Mouse (Mus musculus) neural tube, embryonic 13.5 days (tissue): ENCODE measurements around the gene Flt3l. TPM values are rescaled to one million over a fixed set of nuclear protein-coding genes. Genes with fewer than 3 reads are reported as not detected.

Experiments
- ATAC-seq: fragments of 200-750 bp; cut with Nextera tagmentation; 2 replicates; pipeline ENCODE4 v1.8.0; 2017; ENCODE audit warnings: low read depth, mild to moderate bottlenecking, moderate TSS enrichment, moderate library complexity
- H3K27ac ChIP-seq: fragments of 300-500 bp; sonication (generic); replicated peaks from 2 replicates; pipeline ENCODE4 v1.5.1; 2015; ENCODE audit warnings: moderate library complexity, mild to moderate bottlenecking, inconsistent platforms
- H3K27me3 ChIP-seq: fragments of 300-500 bp; sonication (generic); 2 replicates; pipeline ENCODE4 v1.6.1; 2015; ENCODE audit warnings: mild to moderate bottlenecking, inconsistent platforms
- H3K36me3 ChIP-seq: fragments of 300-500 bp; sonication (generic); 2 replicates; pipeline ENCODE4 v1.6.1; 2015; ENCODE audit warnings: mild to moderate bottlenecking, inconsistent platforms
- H3K4me1 ChIP-seq: fragments of 300-500 bp; sonication (generic); replicated peaks from 2 replicates; pipeline ENCODE4 v1.6.1; 2015; ENCODE audit warnings: inconsistent platforms
- H3K4me2 ChIP-seq: fragments of 300-500 bp; sonication (generic); 2 replicates; pipeline ENCODE4 v1.6.1; 2015; ENCODE audit warnings: inconsistent platforms, mild to moderate bottlenecking, moderate library complexity
- H3K4me3 ChIP-seq: fragments of 300-500 bp; sonication (generic); 2 replicates; pipeline ENCODE4 v1.5.1; 2015; ENCODE audit warnings: mild to moderate bottlenecking, inconsistent platforms
- H3K9ac ChIP-seq: fragments of 300-500 bp; sonication (generic); 2 replicates; pipeline ENCODE4 v1.6.1; 2015; ENCODE audit warnings: moderate library complexity, mild to moderate bottlenecking, inconsistent platforms
- H3K9me3 ChIP-seq: fragments of 300-500 bp; sonication (generic); 2 replicates; pipeline ENCODE4 v1.6.1; 2016; ENCODE audit warnings: inconsistent platforms
- WGBS: fragments of 180-500 bp; shearing (Covaris S2); methylation state at CpG from one replicate; pipeline ENCODE4 v1.1.7; 2015; 5-methylcytosine and 5-hydroxymethylcytosine counted together
- polyA plus RNA-seq: library from polyadenylated mRNA; unstranded; fragments of >200 nt; fragmentation: Nextera tagmentation; extraction: Ambion mirVana; gene quantifications from 2 replicates; pipeline ENCODE4 v1.2.1, GENCODE M21; 2015

The Flt3l gene
- polyA plus RNA-seq, result 1.3 and 1.5 TPM in 2 replicates

- peaks cover 31% of the 10 kb centered on the region for H3K27me3 ChIP-seq
- H3K4me1 ChIP-seq, result peaks cover 15% of the 10 kb centered on the region; the same call in 1 of the 2 replicates
- 0 out of 2 replicates have a peak within 1 kb of the TSS, but pooled peaks have one; percentile 23 for H3K27ac ChIP-seq
- no peaks in the 10 kb centered on the region for H3K9me3 ChIP-seq
- peak within 1 kb of the TSS; percentile 68 for H3K4me2 ChIP-seq
- H3K4me3 ChIP-seq, result peak within 1 kb of the TSS; percentile 47
- peak; percentile 87 for ATAC-seq
- 3% methylated on average over 29 of the region's 29 CpGs for WGBS
- H3K36me3 ChIP-seq, result no peaks in the 10 kb centered on the region
- peak within 1 kb of the TSS; percentile 69 for H3K9ac ChIP-seq
Observed at GRCm38 (mm10) chr7:45135993-45136567, at the start of gene Flt3l, which contains the start of gene Gm45713. Gene Flt3l (minus strand): TSS chr7:45136432. Gene Gm45713 (minus strand): TSS chr7:45136231.

DNA sequence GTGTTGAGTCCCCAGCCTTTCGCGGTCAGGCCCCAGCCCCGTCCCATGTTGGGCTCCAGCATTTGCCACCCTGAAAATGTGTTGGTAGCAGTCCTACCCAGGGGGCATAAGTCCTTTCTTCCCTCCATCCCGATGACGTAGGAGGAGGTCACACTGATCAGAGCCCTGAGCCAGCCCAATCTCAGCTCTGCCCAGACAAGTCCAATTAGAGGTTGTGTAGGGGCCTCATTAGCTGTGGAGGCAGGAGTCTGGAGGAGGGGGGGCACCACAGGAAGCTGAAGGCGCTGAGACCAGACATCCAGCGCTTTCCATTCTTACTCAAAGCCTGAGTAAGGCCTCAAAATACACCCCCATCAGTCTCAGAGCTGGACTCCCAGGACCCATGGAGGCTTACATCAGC lies 49.7 kb upstream of the Flt3l start:
- 74% methylated on average over 7 of the region's 7 CpGs for WGBS
- Histone ChIP-seq H3K36me3 (no peaks in the 10 kb centered on the region), H3K9ac (no peak overlapping the region), H3K27ac (no peak overlapping the region), H3K9me3 (no peaks in the 10 kb centered on the region), H3K4me2 (no peak overlapping the region), H3K27me3 (peaks cover 80% of the 10 kb centered on the region), H3K4me1 (peaks cover 23% of the 10 kb centered on the region), H3K4me3 (no peak overlapping the region)
- ATAC-seq, result no peak

DNA sequence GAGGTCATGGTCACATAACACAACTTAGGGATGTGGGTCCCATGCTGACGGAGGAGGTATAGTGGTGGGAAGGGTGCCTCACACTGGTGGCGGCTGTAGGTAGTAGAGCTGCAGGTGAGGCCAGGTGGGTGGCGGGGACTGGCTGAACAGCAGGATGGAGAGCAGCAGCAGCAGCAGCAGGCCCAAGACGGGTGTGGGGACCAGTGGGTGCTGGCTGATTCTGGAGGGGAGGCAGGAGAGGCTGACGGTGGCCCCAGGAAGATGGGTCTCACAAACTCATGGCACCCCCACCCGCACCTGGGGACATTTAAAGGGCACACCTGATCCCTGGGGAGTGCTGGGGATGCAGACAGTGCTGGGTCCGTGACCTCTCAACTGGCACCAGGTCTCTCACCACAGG lies 47.4 kb upstream of the Flt3l start:
- Histone ChIP-seq H3K9me3 (no peaks in the 10 kb centered on the region), H3K4me3 (no peak overlapping the region), H3K4me1 (peaks cover 24% of the 10 kb centered on the region), H3K4me2 (no peak overlapping the region), H3K27me3 (peaks cover 90% of the 10 kb centered on the region), H3K27ac (no peak overlapping the region), H3K9ac (no peak overlapping the region), H3K36me3 (no peaks in the 10 kb centered on the region)
- no peak for ATAC-seq
- WGBS, result 67% methylated on average over 7 of the region's 7 CpGs

- ATAC-seq, result no peak
- Histone ChIP-seq H3K9me3 (no peaks in the 10 kb centered on the region), H3K27me3 (peaks cover 96% of the 10 kb centered on the region), H3K36me3 (no peaks in the 10 kb centered on the region), H3K4me1 (peaks cover 24% of the 10 kb centered on the region), H3K4me2 (peak overlapping the region; percentile 53), H3K9ac (peak overlapping the region; percentile 50), H3K4me3 (peak overlapping the region; percentile 33), H3K27ac (no peak overlapping the region)
- 14% methylated on average over 11 of the region's 11 CpGs for WGBS
Observed at GRCm38 (mm10) chr7:45182606-45183005, 46.4 kb upstream of the Flt3l start.

DNA sequence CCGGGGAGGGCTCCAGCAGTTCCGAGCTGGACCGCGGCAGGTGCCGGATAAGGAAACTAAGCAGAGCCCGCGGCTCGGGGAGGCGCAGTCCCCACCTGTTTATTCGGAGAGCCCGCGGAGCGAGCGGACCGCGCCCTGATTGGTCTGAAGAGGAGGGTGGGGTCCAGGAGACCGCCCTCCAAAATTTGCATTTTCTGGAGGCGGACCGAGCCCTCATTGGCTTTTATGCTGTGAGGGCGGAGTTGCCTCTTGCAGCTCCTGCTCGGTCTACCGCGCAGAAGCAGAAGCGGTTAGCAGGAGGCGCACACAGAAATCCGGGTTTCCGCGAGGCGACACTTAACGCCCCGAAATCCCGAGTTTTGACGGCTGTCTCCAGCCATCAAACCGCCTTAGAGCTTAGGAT lies 46.0 kb upstream of the Flt3l start:
- Histone ChIP-seq H3K9me3 (no peaks in the 10 kb centered on the region), H3K4me2 (peak overlapping the region; percentile 53), H3K4me1 (peaks cover 24% of the 10 kb centered on the region), H3K9ac (peak overlapping the region; percentile 50), H3K27ac (no peak overlapping the region), H3K4me3 (peak overlapping the region; percentile 33), H3K27me3 (peaks cover 98% of the 10 kb centered on the region), H3K36me3 (no peaks in the 10 kb centered on the region)
- ATAC-seq, result peak; percentile 86
- WGBS, result under 1% methylated on average over 34 of the region's 34 CpGs

DNA sequence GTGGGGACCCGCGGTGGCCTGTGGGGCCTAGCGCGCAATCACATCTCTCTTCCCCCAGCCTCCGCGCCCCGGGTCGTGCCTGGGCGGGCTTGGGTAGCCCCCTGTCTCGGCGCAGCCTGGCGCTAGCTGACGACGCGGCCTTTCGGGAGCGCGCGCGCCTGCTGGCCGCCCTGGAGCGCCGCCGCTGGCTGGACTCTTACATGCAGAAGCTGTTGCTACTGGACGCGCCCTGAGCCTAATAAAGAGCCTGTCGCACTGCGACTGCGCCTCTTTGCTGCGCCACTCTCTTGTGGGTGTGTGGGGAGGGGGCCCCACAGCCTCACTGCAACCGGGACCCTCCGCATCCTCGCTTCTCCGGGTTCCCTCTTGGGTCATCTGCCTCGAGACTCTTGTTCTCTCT lies 45.3 kb upstream of the Flt3l start:
- peak overlapping the region; percentile 33 for H3K4me3 ChIP-seq
- H3K4me2 ChIP-seq, result peak overlapping the region; percentile 53
- no peak for ATAC-seq
- no peaks in the 10 kb centered on the region for H3K36me3 ChIP-seq
- H3K9ac ChIP-seq, result 0 out of 2 replicates have a peak overlapping the region, but pooled peaks have one; percentile 22
- WGBS, result 4% methylated on average over 35 of the region's 35 CpGs
- no peak overlapping the region for H3K27ac ChIP-seq
- H3K9me3 ChIP-seq, result no peaks in the 10 kb centered on the region
- H3K27me3 ChIP-seq, result peaks cover 100% of the 10 kb centered on the region
- peaks cover 25% of the 10 kb centered on the region for H3K4me1 ChIP-seq

GRCm38 (mm10) chr7:45180896-45181477 lies 44.8 kb upstream of the Flt3l start, which contains the start of gene Pth2:
Gene Pth2 (plus strand): TSS chr7:45180995.
- no peak within 1 kb of the TSS for H3K27ac ChIP-seq
- no peak for ATAC-seq
- peak within 1 kb of the TSS; percentile 33 for H3K4me3 ChIP-seq
- 0 out of 2 replicates have a peak within 1 kb of the TSS, but pooled peaks have one; percentile 22 for H3K9ac ChIP-seq
- peaks cover 30% of the 10 kb centered on the region for H3K4me1 ChIP-seq
- 12% methylated on average over 20 of the region's 20 CpGs for whole genome bisulfite sequencing
- H3K9me3 ChIP-seq, result no peaks in the 10 kb centered on the region
- peak within 1 kb of the TSS; percentile 53 for H3K4me2 ChIP-seq
- H3K36me3 ChIP-seq, result no peaks in the 10 kb centered on the region
- peaks cover 100% of the 10 kb centered on the region for H3K27me3 ChIP-seq

DNA sequence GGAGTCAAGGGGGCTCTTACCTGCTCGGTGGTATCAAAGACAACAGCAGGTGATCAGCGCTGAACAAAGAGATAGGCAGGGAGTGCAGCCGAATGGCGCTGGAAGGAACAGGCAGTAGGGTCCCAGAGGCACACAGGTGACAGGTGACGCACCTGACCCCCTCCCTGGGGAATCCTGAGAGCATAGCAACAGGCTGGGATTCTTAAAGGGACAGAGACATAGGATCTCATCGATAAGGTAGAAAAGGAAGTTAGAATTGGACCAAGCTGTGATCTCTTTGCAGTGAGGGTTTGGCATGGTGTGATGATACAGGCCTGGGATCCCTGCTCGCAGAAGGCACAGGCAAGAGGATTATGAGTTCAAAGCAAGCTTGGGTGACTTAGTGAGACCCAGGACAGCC lies 43.2 kb upstream of the Flt3l start, which contains the start of gene Gfy:
TSS of gene Gfy (minus strand) at position 101 of the 400 bp plus-strand sequence.
- Histone ChIP-seq H3K9ac (no peak within 1 kb of the TSS), H3K27ac (no peak within 1 kb of the TSS), H3K27me3 (peaks cover 100% of the 10 kb centered on the region), H3K36me3 (no peaks in the 10 kb centered on the region), H3K9me3 (no peaks in the 10 kb centered on the region), H3K4me2 (no peak within 1 kb of the TSS), H3K4me3 (no peak within 1 kb of the TSS), H3K4me1 (peaks cover 33% of the 10 kb centered on the region)
- 27% methylated on average over 7 of the region's 7 CpGs for WGBS
- ATAC-seq, result no peak

GRCm38 (mm10) chr7:45178550-45178949 lies 42.3 kb upstream of the Flt3l start:
- no peak overlapping the region for H3K9ac ChIP-seq
- peaks cover 33% of the 10 kb centered on the region for H3K4me1 ChIP-seq
- no peak overlapping the region for H3K4me3 ChIP-seq
- no peaks in the 10 kb centered on the region for H3K36me3 ChIP-seq
- H3K4me2 ChIP-seq, result no peak overlapping the region
- no peaks in the 10 kb centered on the region for H3K9me3 ChIP-seq
- WGBS, result 22% methylated on average over 7 of the region's 7 CpGs
- H3K27ac ChIP-seq, result no peak overlapping the region
- H3K27me3 ChIP-seq, result peaks cover 98% of the 10 kb centered on the region
- no peak for ATAC-seq

DNA sequence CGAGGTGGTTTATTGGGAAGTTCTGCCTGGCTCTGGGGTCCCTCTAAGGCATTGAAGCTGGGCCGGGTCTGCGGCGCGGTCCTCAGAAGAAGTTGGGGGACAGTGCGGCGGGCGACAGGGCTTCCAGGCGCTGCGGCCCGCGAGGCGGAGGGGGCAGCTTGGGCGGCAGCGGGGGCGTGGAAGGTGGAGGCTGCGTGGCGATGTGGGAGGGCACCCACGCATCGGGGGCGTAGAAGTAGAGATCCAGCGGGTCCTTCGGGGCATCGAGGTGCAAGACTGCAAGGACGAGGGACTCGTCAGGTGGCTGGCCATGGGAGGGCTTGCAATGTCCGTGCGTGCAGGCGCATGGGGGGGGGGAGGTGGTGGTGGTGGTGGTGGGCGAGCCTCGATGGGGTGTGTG lies 40.1 kb upstream of the Flt3l start:
- Histone ChIP-seq H3K4me1 (peaks cover 19% of the 10 kb centered on the region), H3K9ac (no peak overlapping the region), H3K9me3 (no peaks in the 10 kb centered on the region), H3K27ac (no peak overlapping the region), H3K27me3 (peaks cover 96% of the 10 kb centered on the region), H3K4me2 (peak overlapping the region; percentile 35), H3K4me3 (peak overlapping the region; percentile 14), H3K36me3 (no peaks in the 10 kb centered on the region)
- ATAC-seq, result no peak
- under 1% methylated on average over 31 of the region's 31 CpGs for WGBS

DNA sequence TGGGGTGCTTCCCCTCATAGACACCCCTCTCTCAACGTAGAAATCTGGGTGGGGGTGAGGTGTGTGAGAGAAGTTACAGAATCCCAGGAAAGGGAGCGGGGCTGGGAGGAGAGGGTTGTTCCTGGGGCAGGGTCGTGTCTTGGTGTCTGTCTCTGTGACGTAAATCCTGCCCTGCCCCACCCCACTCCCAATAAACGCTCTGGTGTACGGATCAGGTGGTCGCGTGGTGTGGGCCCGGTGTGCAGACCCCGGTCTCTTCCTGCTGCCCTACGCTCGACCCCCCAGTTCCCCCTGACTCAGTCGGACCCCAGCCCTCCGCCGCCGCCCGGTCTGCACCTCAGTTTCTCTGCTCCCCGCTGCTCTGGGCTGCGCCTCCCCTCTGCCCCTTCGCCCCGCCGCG lies 39.7 kb upstream of the Flt3l start:
- WGBS, result 1% methylated on average over 23 of the region's 23 CpGs
- Histone ChIP-seq H3K27ac (no peak overlapping the region), H3K9ac (no peak overlapping the region), H3K4me3 (peak overlapping the region; percentile 14), H3K36me3 (no peaks in the 10 kb centered on the region), H3K4me1 (peaks cover 15% of the 10 kb centered on the region), H3K27me3 (peaks cover 96% of the 10 kb centered on the region), H3K4me2 (peak overlapping the region; percentile 35), H3K9me3 (no peaks in the 10 kb centered on the region)
- ATAC-seq, result no peak

DNA sequence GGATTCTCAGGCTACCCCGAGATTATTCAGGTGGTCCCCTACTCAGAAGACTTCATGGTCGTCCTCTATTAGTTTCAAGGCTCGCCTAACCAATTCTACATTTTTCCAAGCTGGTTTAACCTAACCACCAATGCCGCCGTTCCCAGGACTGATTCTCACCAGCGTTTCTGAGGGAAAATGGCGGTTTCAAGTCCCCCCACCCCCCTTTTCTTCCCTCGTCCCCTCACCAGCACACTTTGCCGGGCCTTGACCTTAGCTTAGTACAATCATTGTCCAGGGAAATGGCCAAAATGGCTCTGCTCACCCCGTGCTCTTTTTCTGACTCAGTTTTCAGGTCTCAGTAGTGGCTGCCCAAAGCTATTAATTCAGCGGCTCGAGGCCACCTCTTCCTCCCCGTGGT lies 39.2 kb upstream of the Flt3l start:
- Histone ChIP-seq H3K27ac (no peak overlapping the region), H3K27me3 (peaks cover 96% of the 10 kb centered on the region), H3K4me2 (no peak overlapping the region), H3K9me3 (no peaks in the 10 kb centered on the region), H3K4me3 (no peak overlapping the region), H3K36me3 (no peaks in the 10 kb centered on the region), H3K4me1 (peaks cover 14% of the 10 kb centered on the region), H3K9ac (no peak overlapping the region)
- no peak for ATAC-seq
- 2% methylated on average over 12 of the region's 13 CpGs for WGBS
